18 mouse cellular contexts compared by ENCODE assay signal in genomic region chr11:109107518-109108205, GRCm38 (mm10). TPM values are rescaled to one million over a fixed set of nuclear protein-coding genes. Genes with fewer than 3 reads are reported as not detected.
DNase-seq lines count a peak whose midpoint lies in the region; ATAC-seq lines count a peak whose summit lies in the region.
"Had no signal": no experiment of that assay in that cellular context is flagged by ENCODE, and none has a peak within 500 bp of the region (broad histone marks: within the 10 kb centered on the region; RNA-seq: fewer than 3 reads in every experiment).

No protein-coding gene starts in this region.

- intact Hi-C loops in heart, postnatal 10 days (cut with DNase I), result no loop called here
- intact Hi-C loops in gastrocnemius, postnatal 36 days (cut with DNase I), result no loop called here

- H3K9ac ChIP-seq in hindbrain, embryonic 11.5 days (ENCODE audit: low read depth, low read length), result peak overlapping the region; percentile 29; the same call in 1 of the 2 replicates
- H3K9ac ChIP-seq in midbrain, embryonic 11.5 days (ENCODE audit: low read length), result 0 out of 2 replicates have a peak overlapping the region, but pooled peaks have one; percentile 14
- H3K9ac ChIP-seq in neural tube, embryonic 13.5 days, result peak overlapping the region; percentile 41; the same call in 1 of the 2 replicates
- H3K9ac ChIP-seq: lung, embryonic 15.5 days had no signal

- no peaks in the 10 kb centered on the region for H3K27me3 ChIP-seq in hindbrain, embryonic 11.5 days (ENCODE audit: control insufficient read depth, insufficient read depth, low read length)
- H3K27me3 ChIP-seq in midbrain, embryonic 11.5 days (ENCODE audit: control insufficient read depth, insufficient read depth, low read length), result no peaks in the 10 kb centered on the region
- no peaks in the 10 kb centered on the region for H3K27me3 ChIP-seq in neural tube, embryonic 13.5 days
- H3K27me3 ChIP-seq: lung, embryonic 15.5 days had no signal

- H3K4me2 ChIP-seq in hindbrain, embryonic 11.5 days (replicated peaks; ENCODE audit: low read depth, low read length), result peak overlapping the region; percentile 18; the same call in 1 of the 2 replicates
- H3K4me2 ChIP-seq in midbrain, embryonic 11.5 days, result no peak overlapping the region; the same call in 1 of the 2 replicates
- H3K4me2 ChIP-seq in neural tube, embryonic 13.5 days, result peak overlapping the region; percentile 22; the same call in 1 of the 2 replicates
- H3K4me2 ChIP-seq: lung, embryonic 15.5 days had no signal

- peak; percentile 68 for DNase-seq in heart, adult 11 months
- no peak for DNase-seq in heart, postnatal 10 days
- peak; percentile 45 for DNase-seq in hindbrain, embryonic 11.5 days (ENCODE audit: low spot score)
- DNase-seq in midbrain, embryonic 11.5 days (ENCODE audit: low spot score, missing footprints), result peak; percentile 90
- DNase-seq in layer of hippocampus, adult 8-10 months (ENCODE audit: low spot score in 2 of 2), result no peak
- DNase-seq in gastrocnemius, postnatal 36 days, result no peak
- DNase-seq in layer of hippocampus, postnatal 36 days, result no peak
- DNase-seq: adrenal gland, adult 2 months; cerebellum, postnatal 25 days; heart, adult 18-20 months; right cerebral cortex, postnatal 25 days had no signal

- H3K4me3 ChIP-seq in hindbrain, embryonic 11.5 days (ENCODE audit: low read depth, low read length), result no peak overlapping the region
- H3K4me3 ChIP-seq in midbrain, embryonic 11.5 days (ENCODE audit: low read depth, low read length), result no peak overlapping the region
- no peak overlapping the region for H3K4me3 ChIP-seq in neural tube, embryonic 13.5 days
- H3K4me3 ChIP-seq: lung, embryonic 15.5 days; megakaryocyte, embryonic 14.5 days had no signal

- no peaks in the 10 kb centered on the region for H3K36me3 ChIP-seq in hindbrain, embryonic 11.5 days (ENCODE audit: control insufficient read depth, insufficient read depth, low read length)
- H3K36me3 ChIP-seq in midbrain, embryonic 11.5 days (ENCODE audit: control insufficient read depth, insufficient read depth, low read length), result no peaks in the 10 kb centered on the region
- no peaks in the 10 kb centered on the region for H3K36me3 ChIP-seq in neural tube, embryonic 13.5 days
- H3K36me3 ChIP-seq: lung, embryonic 15.5 days had no signal

- H3K27ac ChIP-seq in hindbrain, embryonic 11.5 days (ENCODE audit: low read depth, low read length), result peak overlapping the region; percentile 87
- peak overlapping the region; percentile 51; the same call in 1 of the 2 replicates for H3K27ac ChIP-seq in midbrain, embryonic 11.5 days (ENCODE audit: low read depth, low read length)
- H3K27ac ChIP-seq in neural tube, embryonic 13.5 days (replicated peaks), result peak overlapping the region; percentile 90
- H3K27ac ChIP-seq: lung, embryonic 15.5 days had no signal

- no peaks in the 10 kb centered on the region for H3K9me3 ChIP-seq in hindbrain, embryonic 11.5 days (ENCODE audit: control insufficient read depth, low read length)
- no peaks in the 10 kb centered on the region for H3K9me3 ChIP-seq in midbrain, embryonic 11.5 days (ENCODE audit: control insufficient read depth, low read length)
- H3K9me3 ChIP-seq in neural tube, embryonic 13.5 days, result no peaks in the 10 kb centered on the region
- H3K9me3 ChIP-seq: lung, embryonic 15.5 days; megakaryocyte, embryonic 14.5 days had no signal

- ATAC-seq in hindbrain, embryonic 11.5 days (ENCODE audit: low FRiP score), result peak; percentile 69; the same call in 1 of the 2 replicates
- ATAC-seq in midbrain, embryonic 11.5 days (ENCODE audit: low FRiP score), result peak; percentile 70; the same call in 1 of the 2 replicates
- no peak for ATAC-seq in neural tube, embryonic 13.5 days (ENCODE audit: low read depth)

- 21% methylated on average over 11 of the region's 11 CpGs for WGBS in hindbrain, embryonic 11.5 days
- WGBS in midbrain, embryonic 11.5 days, result 35% methylated on average over 11 of the region's 11 CpGs
- 10% methylated on average over 11 of the region's 11 CpGs for WGBS in neural tube, embryonic 13.5 days

- H3K4me1 ChIP-seq in hindbrain, embryonic 11.5 days (replicated peaks; ENCODE audit: control insufficient read depth, insufficient read depth, low read length), result peaks cover 7% of the 10 kb centered on the region
- H3K4me1 ChIP-seq in midbrain, embryonic 11.5 days (ENCODE audit: control insufficient read depth, insufficient read depth, low read length), result peaks cover 27% of the 10 kb centered on the region
- H3K4me1 ChIP-seq in neural tube, embryonic 13.5 days (replicated peaks), result peaks cover 55% of the 10 kb centered on the region
- H3K4me1 ChIP-seq: megakaryocyte, embryonic 14.5 days had no signal

RNA-seq across cellular contexts. Expression of gene E030025P04Rik, which starts 36.5 kb away (rescaled TPM):
- total RNA-seq in heart, postnatal 10 days (2021), result not detected
- polyA plus RNA-seq in hindbrain, embryonic 11.5 days (2014; fragmentation: Nextera tagmentation; extraction: Ambion mirVana), result 0.15 TPM in 1 of 2 replicates, not detected in the other
- polyA plus RNA-seq in midbrain, embryonic 11.5 days (2014; fragmentation: Nextera tagmentation; extraction: Ambion mirVana), result not detected in 2 replicates
- polyA plus RNA-seq in neural tube, embryonic 13.5 days (2015; fragmentation: Nextera tagmentation; extraction: Ambion mirVana), result not detected in 2 replicates
- not detected for total RNA-seq in layer of hippocampus, adult 8-10 months (2022)
- not detected for total RNA-seq in gastrocnemius, postnatal 36 days (2021)
- not detected for total RNA-seq in layer of hippocampus, postnatal 36 days (2021)
- total RNA-seq: adrenal gland, adult 2 months; heart, adult 18-20 months; left cerebral cortex, adult 18-20 months; liver, adult 2 months had no signal
- polyA plus RNA-seq: adrenal gland, adult 2 months; heart, embryonic 16.5 days; intestine, embryonic 16.5 days; liver, adult 2 months had no signal

Comparison
In these comparisons a context has a peak if more than half of its experiments do, and no peak if none do; other contexts are left out.
1. DNase-seq: peak in heart, adult 11 months (single experiment), hindbrain, embryonic 11.5 days (single experiment) and midbrain, embryonic 11.5 days (single experiment); none in heart, postnatal 10 days (0 of 2), layer of hippocampus, adult 8-10 months (0 of 2), gastrocnemius, postnatal 36 days (0 of 2) and layer of hippocampus, postnatal 36 days (0 of 2).
2. Peak in every context shown above with its lines, with median percentiles within 50 percentile points of each other: H3K27ac ChIP-seq and H3K9ac ChIP-seq.